In the genomic region with DNA sequence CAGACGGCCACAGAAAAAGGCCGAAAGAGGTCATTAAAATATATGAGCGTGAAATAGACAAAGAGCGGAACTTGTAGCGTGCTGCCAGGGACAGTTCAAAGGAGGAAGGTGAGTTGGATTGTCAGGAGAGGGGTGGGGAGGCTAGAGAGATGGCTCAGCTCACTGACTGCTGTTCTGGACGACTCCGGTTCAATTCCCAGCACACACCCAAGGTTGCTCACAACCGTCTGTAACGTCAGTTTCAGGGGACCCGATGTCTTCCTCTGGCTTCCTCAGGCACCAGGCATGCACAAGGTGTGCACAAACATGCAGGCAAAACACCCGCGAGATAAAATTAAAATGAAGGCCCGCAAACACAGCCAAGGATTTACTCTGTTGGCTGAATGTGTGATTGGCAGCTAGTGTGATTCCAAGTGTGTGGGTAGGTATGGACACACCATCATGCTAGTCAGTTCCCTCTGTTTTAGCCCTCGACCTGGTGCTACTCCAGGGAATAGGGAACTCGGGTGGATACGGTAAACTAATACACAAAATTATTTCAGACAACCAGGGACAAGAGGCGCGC, we compare ENCODE assay signal across 8 mouse cellular contexts. TPM values are rescaled to one million over a fixed set of nuclear protein-coding genes. Genes with fewer than 3 reads are reported as not detected.
A peak's percentile ranks its signal among the peaks of the same experiment; 100 is the strongest.
DNase-seq lines count a peak whose midpoint lies in the region; ATAC-seq and TF ChIP-seq lines count a peak whose summit lies in the region.

No protein-coding gene starts in this region.

- H3K27ac ChIP-seq in gastrocnemius, adult 2 months: peak overlapping the region; percentile 84
- no peak overlapping the region for H3K27ac ChIP-seq in heart, embryonic 15.5 days

- peak overlapping the region; percentile 83 for H3K9ac ChIP-seq in heart, embryonic 15.5 days

- H3K4me2 ChIP-seq in heart, embryonic 15.5 days: peak overlapping the region; percentile 92

- no peak for TF ChIP-seq CTCF in gastrocnemius, adult 2 months (IDR thresholded peaks at IDR 0.05)

- no peak for DNase-seq in gastrocnemius, adult 2 months
- DNase-seq in gastrocnemius, postnatal 4 days (ENCODE audit: low spot score in 2 of 2): no peak
- peak; percentile 25 to 36 for DNase-seq in spleen, postnatal 10 days (ENCODE audit: low spot score in 2 of 2)
- DNase-seq in spleen, adult 12 weeks (ENCODE audit: low spot score): no peak
- no peak for DNase-seq in left cerebral cortex, postnatal 4 days
- no peak for DNase-seq in ovary, postnatal 36 days (ENCODE audit: low spot score)

- H3K36me3 ChIP-seq in heart, embryonic 15.5 days: no peaks in the 10 kb centered on the region

- no peaks in the 10 kb centered on the region; the same call in 1 of the 2 replicates for H3K9me3 ChIP-seq in heart, embryonic 15.5 days (replicated peaks)

- H3K4me1 ChIP-seq in heart, embryonic 15.5 days (replicated peaks): peaks cover 11% of the 10 kb centered on the region

- 69% methylated on average over 18 of the region's 18 CpGs for WGBS in heart, embryonic 15.5 days

- no peaks in the 10 kb centered on the region for H3K27me3 ChIP-seq in heart, embryonic 15.5 days

- no peak for ATAC-seq in heart, embryonic 15.5 days (replicated peaks; ENCODE audit: insufficient number of reproducible peaks, insufficient read depth, low FRiP score, low read depth)
- ATAC-seq in megakaryocyte, adult 5-6 weeks (ENCODE audit: poor library complexity, severe bottlenecking): peak; percentile 12; the same call in 1 of the 2 replicates

- intact Hi-C loops in gastrocnemius, adult 2 months (cut with DNase I): loop anchor here (1.0 to 5.0 kb wide), 2 partner anchors 34 to 51 kb away; a partner anchor contains a TSS
- intact Hi-C loops in left cerebral cortex, postnatal 4 days (cut with DNase I): no loop called here

- peak overlapping the region; percentile 87 for H3K4me3 ChIP-seq in gastrocnemius, adult 2 months
- H3K4me3 ChIP-seq in heart, embryonic 15.5 days: peak overlapping the region; percentile 93

RNA-seq across cellular contexts. Expression of a gene that starts 1.0 kb away (rescaled TPM):
- total RNA-seq in gastrocnemius, adult 2 months (2021): 1 to 10 TPM; 5.2 to 6.7 TPM
- 10 to 100 TPM; 46.1 to 50.7 TPM for total RNA-seq in gastrocnemius, postnatal 4 days (2021)
- 39.5 and 43.2 TPM in 2 replicates for polyA plus RNA-seq in heart, embryonic 15.5 days (2015; fragmentation: Nextera tagmentation; extraction: Ambion mirVana)
- total RNA-seq in megakaryocyte, adult 5-6 weeks (2015): 266 and 325 TPM in 2 replicates
- total RNA-seq in megakaryocyte, adult 5-6 weeks (2017): 179 and 182 TPM in 2 replicates
- 100 to 1,000 TPM; 145 to 167 TPM for total RNA-seq in left cerebral cortex, postnatal 4 days (2021)

RNA-seq across cellular contexts. Expression of a gene that starts 32.9 kb away (rescaled TPM):
- total RNA-seq in gastrocnemius, adult 2 months (2021): 1 to 10 TPM in 1 of 2 experiments, under 1 TPM in 1; 0.46 to 1.7 TPM
- 1 to 10 TPM in 1 of 2 experiments, not detected in 1; 5.3 TPM for total RNA-seq in gastrocnemius, postnatal 4 days (2021)
- polyA plus RNA-seq in heart, embryonic 15.5 days (2015; fragmentation: Nextera tagmentation; extraction: Ambion mirVana): 12.2 and 15.5 TPM in 2 replicates
- not detected in 2 replicates for total RNA-seq in megakaryocyte, adult 5-6 weeks (2015)
- not detected in 2 replicates for total RNA-seq in megakaryocyte, adult 5-6 weeks (2017)
- 1 to 10 TPM in 1 of 2 experiments, not detected in 1; 2.3 TPM for total RNA-seq in left cerebral cortex, postnatal 4 days (2021)

RNA-seq across cellular contexts. Expression of a gene that starts 41.0 kb away (rescaled TPM):
- 10 to 100 TPM; 10.8 to 12.4 TPM for total RNA-seq in gastrocnemius, adult 2 months (2021)
- total RNA-seq in gastrocnemius, postnatal 4 days (2021): 10 to 100 TPM; 15.8 to 17.4 TPM
- polyA plus RNA-seq in heart, embryonic 15.5 days (2015; fragmentation: Nextera tagmentation; extraction: Ambion mirVana): 9.0 and 11.5 TPM in 2 replicates
- total RNA-seq in megakaryocyte, adult 5-6 weeks (2015): 11.2 and 11.8 TPM in 2 replicates
- total RNA-seq in megakaryocyte, adult 5-6 weeks (2017): 13.0 and 14.6 TPM in 2 replicates
- 1 to 10 TPM; 8.4 to 8.8 TPM for total RNA-seq in left cerebral cortex, postnatal 4 days (2021)

RNA-seq across cellular contexts. Expression of a gene that starts 48.9 kb away (rescaled TPM):
- total RNA-seq in gastrocnemius, adult 2 months (2021): 1 to 10 TPM in 1 of 2 experiments, under 1 TPM in 1; 0.84 to 1.7 TPM
- 10 to 100 TPM in 1 of 2 experiments, 1 to 10 TPM in 1; 8.4 to 10.3 TPM for total RNA-seq in gastrocnemius, postnatal 4 days (2021)
- 11.3 and 16.6 TPM in 2 replicates for polyA plus RNA-seq in heart, embryonic 15.5 days (2015; fragmentation: Nextera tagmentation; extraction: Ambion mirVana)
- total RNA-seq in megakaryocyte, adult 5-6 weeks (2015): 33.1 and 36.4 TPM in 2 replicates
- total RNA-seq in megakaryocyte, adult 5-6 weeks (2017): 25.7 and 29.0 TPM in 2 replicates
- total RNA-seq in left cerebral cortex, postnatal 4 days (2021): 1 to 10 TPM; 5.4 to 6.2 TPM

Comparison
In these comparisons a context has a peak if more than half of its experiments do, and no peak if none do; other contexts are left out.
1. DNase-seq: peak in spleen, postnatal 10 days (2 of 2); none in gastrocnemius, adult 2 months (single experiment), gastrocnemius, postnatal 4 days (0 of 2), spleen, adult 12 weeks (single experiment), left cerebral cortex, postnatal 4 days (single experiment) and ovary, postnatal 36 days (single experiment).
2. RNA of a gene that starts 1.0 kb away (total RNA-seq): 179 to 325 TPM in megakaryocyte, adult 5-6 weeks, 145 to 167 TPM in left cerebral cortex, postnatal 4 days and 46.1 to 50.7 TPM in gastrocnemius, postnatal 4 days; 5.2 to 6.7 TPM in gastrocnemius, adult 2 months; every median in the first group is over 4 times any median in the second.